Comparison of ENCODE assay signal across 8 mouse cellular contexts in the genomic region with DNA sequence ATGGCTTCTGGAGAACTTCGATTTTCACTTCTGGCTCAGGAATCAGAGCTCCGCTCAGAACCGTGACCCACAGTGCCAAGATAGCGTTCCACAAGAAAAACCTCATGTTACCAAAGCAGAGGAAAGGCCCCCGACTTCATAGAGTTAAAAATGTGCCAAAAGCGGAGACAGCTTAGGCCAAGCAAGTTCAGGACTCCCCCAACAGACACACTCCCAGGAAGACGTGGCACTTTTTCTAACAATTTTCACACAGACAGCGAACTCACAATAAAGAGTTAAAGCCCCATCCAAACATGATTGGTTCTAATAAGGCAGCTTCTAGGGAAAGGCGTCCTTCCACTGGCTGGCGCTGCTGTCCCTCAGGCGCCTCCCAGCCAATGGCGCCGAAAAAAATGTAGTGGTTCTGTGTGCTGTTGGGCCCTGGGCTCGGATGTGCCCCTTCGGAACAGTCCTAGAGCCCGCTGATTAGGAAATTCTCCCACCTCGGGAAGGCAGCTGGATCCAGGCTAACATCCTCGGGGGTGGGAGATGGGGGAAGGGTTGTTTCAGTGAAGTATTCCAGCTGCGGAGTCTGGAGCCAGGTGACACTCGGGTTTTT. TPM values are rescaled to one million over a fixed set of nuclear protein-coding genes. Genes with fewer than 3 reads are reported as not detected.
DNase-seq lines count a peak whose midpoint lies in the region; ATAC-seq and TF ChIP-seq lines count a peak whose summit lies in the region.

No protein-coding gene starts in this region.

- H3K4me1 ChIP-seq in cerebellum, adult 2 months (ENCODE audit: control insufficient read depth, insufficient read depth, low read length): peaks cover 6% of the 10 kb centered on the region; the same call in 1 of the 2 replicates
- peaks cover 22% of the 10 kb centered on the region for H3K4me1 ChIP-seq in forebrain, postnatal 0 days (ENCODE audit: insufficient read depth)
- peaks cover 7% of the 10 kb centered on the region for H3K4me1 ChIP-seq in lung, adult 2 months (ENCODE audit: control insufficient read depth, insufficient read depth, low read length)
- H3K4me1 ChIP-seq in neural tube, embryonic 15.5 days: peaks cover 48% of the 10 kb centered on the region

- peak; percentile 95 for ATAC-seq in forebrain, postnatal 0 days
- peak; percentile 92 for ATAC-seq in neural tube, embryonic 15.5 days (ENCODE audit: low FRiP score)

- WGBS in cerebellum, adult 2 months: under 1% methylated on average over 20 of the region's 20 CpGs
- WGBS in forebrain, postnatal 0 days: under 1% methylated on average over 20 of the region's 20 CpGs
- under 1% methylated on average over 20 of the region's 20 CpGs for WGBS in lung, adult 2 months
- WGBS in neural tube, embryonic 15.5 days: under 1% methylated on average over 20 of the region's 20 CpGs

- DNase-seq in MEL-GATA-1-ER (ENCODE audit: extremely low read depth, low read depth): peak; percentile 90
- DNase-seq in cerebellum, adult 2 months: peak; percentile 94 to 98
- peak; percentile 94 for DNase-seq in forebrain, postnatal 0 days
- peak; percentile 90 to 92 for DNase-seq in heart, postnatal 36 days
- peak; percentile 91 to 95 for DNase-seq in layer of hippocampus, adult 2 months (ENCODE audit: low spot score in 2 of 2)
- peak; percentile 91 for DNase-seq in lung, adult 2 months
- DNase-seq in testis, postnatal 10 days (ENCODE audit: low spot score): peak; percentile 92

- no peak for TF ChIP-seq CTCF in cerebellum, adult 2 months (IDR thresholded peaks at IDR 0.05; ENCODE audit: borderline replicate concordance, insufficient read depth, low read depth, low read length)
- no peak; the same call in 1 of the 2 replicates for TF ChIP-seq CTCF in forebrain, postnatal 0 days (IDR thresholded peaks at IDR 0.05; ENCODE audit: low read depth)
- TF ChIP-seq CTCF in layer of hippocampus, adult 2 months (conservative IDR thresholded peaks at IDR 0.05): peak; percentile 28
- no peak for TF ChIP-seq CTCF in lung, adult 2 months (IDR thresholded peaks at IDR 0.05; ENCODE audit: insufficient read depth, low read length)

- H3K27me3 ChIP-seq in cerebellum, adult 2 months (ENCODE audit: control insufficient read depth, insufficient read depth, low read length): no peaks in the 10 kb centered on the region
- H3K27me3 ChIP-seq in forebrain, postnatal 0 days (ENCODE audit: insufficient read depth, low read length): no peaks in the 10 kb centered on the region
- H3K27me3 ChIP-seq in neural tube, embryonic 15.5 days (replicated peaks): no peaks in the 10 kb centered on the region

- peak overlapping the region; percentile 79 for H3K4me2 ChIP-seq in forebrain, postnatal 0 days (ENCODE audit: low read depth)
- H3K4me2 ChIP-seq in neural tube, embryonic 15.5 days: peak overlapping the region; percentile 84

- H3K36me3 ChIP-seq in forebrain, postnatal 0 days (ENCODE audit: insufficient read depth): no peaks in the 10 kb centered on the region
- H3K36me3 ChIP-seq in neural tube, embryonic 15.5 days: no peaks in the 10 kb centered on the region

- peak overlapping the region; percentile 96 for H3K4me3 ChIP-seq in cerebellum, adult 2 months (replicated peaks; ENCODE audit: insufficient read depth, low read depth, low read length)
- H3K4me3 ChIP-seq in forebrain, postnatal 0 days (ENCODE audit: low read depth, low read length): peak overlapping the region; percentile 66
- H3K4me3 ChIP-seq in layer of hippocampus, adult 2 months: peak overlapping the region; percentile 70
- H3K4me3 ChIP-seq in lung, adult 2 months (replicated peaks; ENCODE audit: extremely low read depth, low read depth, low read length): peak overlapping the region; percentile 77
- peak overlapping the region; percentile 64 for H3K4me3 ChIP-seq in neural tube, embryonic 15.5 days (replicated peaks)

- peak; percentile 58; the same call in 1 of the 2 replicates for TF ChIP-seq POLR2A in cerebellum, adult 2 months (IDR thresholded peaks at IDR 0.05; ENCODE audit: borderline replicate concordance, insufficient read depth, low read length)
- peak; percentile 42; the same call in 1 of the 2 replicates for TF ChIP-seq POLR2A in lung, adult 2 months (IDR thresholded peaks at IDR 0.05; ENCODE audit: borderline replicate concordance, extremely low read depth, low read depth, low read length)

- peak overlapping the region; percentile 60 for H3K9ac ChIP-seq in forebrain, postnatal 0 days
- peak overlapping the region; percentile 64 for H3K9ac ChIP-seq in neural tube, embryonic 15.5 days (replicated peaks)

- peak overlapping the region; percentile 80 for H3K27ac ChIP-seq in cerebellum, adult 2 months (ENCODE audit: insufficient read depth, low read length)
- peak overlapping the region; percentile 70; the same call in 1 of the 2 replicates for H3K27ac ChIP-seq in forebrain, postnatal 0 days (ENCODE audit: low read depth, low read length)
- peak overlapping the region; percentile 87 for H3K27ac ChIP-seq in layer of hippocampus, adult 2 months
- H3K27ac ChIP-seq in neural tube, embryonic 15.5 days (replicated peaks): peak overlapping the region; percentile 84

- H3K9me3 ChIP-seq in forebrain, postnatal 0 days (ENCODE audit: low read length): no peaks in the 10 kb centered on the region
- H3K9me3 ChIP-seq in neural tube, embryonic 15.5 days (replicated peaks): no peaks in the 10 kb centered on the region

- intact Hi-C loops in heart, postnatal 36 days (cut with DNase I): no loop called here

RNA-seq across cellular contexts. Expression of a gene that starts 1.9 kb away (rescaled TPM):
- 11.8 and 12.1 TPM in 2 replicates for polyA plus RNA-seq in cerebellum, adult 2 months (2012; rRNA removed)
- 14.8 and 19.3 TPM in 2 replicates for total RNA-seq in forebrain, postnatal 0 days (2014; rRNA removed)
- 4.5 and 4.7 TPM in 2 replicates for polyA plus RNA-seq in forebrain, postnatal 0 days (2015; fragmentation: Nextera tagmentation; extraction: Ambion mirVana)
- total RNA-seq in heart, postnatal 36 days (2021): 1 to 10 TPM; 8.7 to 9.3 TPM
- total RNA-seq in layer of hippocampus, adult 2 months (2021): 10 to 100 TPM; 10.8 to 13.4 TPM
- polyA plus RNA-seq in lung, adult 2 months (2012; rRNA removed): 3.6 and 4.5 TPM in 2 replicates
- polyA plus RNA-seq in neural tube, embryonic 15.5 days (2015; fragmentation: Nextera tagmentation; extraction: Ambion mirVana): 6.7 and 8.0 TPM in 2 replicates

RNA-seq across cellular contexts. Expression of a gene that starts 4.1 kb away (rescaled TPM):
- 14.8 and 15.7 TPM in 2 replicates for polyA plus RNA-seq in cerebellum, adult 2 months (2012; rRNA removed)
- 5.2 and 9.6 TPM in 2 replicates for total RNA-seq in forebrain, postnatal 0 days (2014; rRNA removed)
- 4.1 and 4.5 TPM in 2 replicates for polyA plus RNA-seq in forebrain, postnatal 0 days (2015; fragmentation: Nextera tagmentation; extraction: Ambion mirVana)
- total RNA-seq in heart, postnatal 36 days (2021): 1 to 10 TPM; 7.4 to 9.4 TPM
- 10 to 100 TPM; 13.1 to 14.6 TPM for total RNA-seq in layer of hippocampus, adult 2 months (2021)
- polyA plus RNA-seq in lung, adult 2 months (2012; rRNA removed): 4.1 and 6.1 TPM in 2 replicates
- 12.5 and 14.0 TPM in 2 replicates for polyA plus RNA-seq in neural tube, embryonic 15.5 days (2015; fragmentation: Nextera tagmentation; extraction: Ambion mirVana)

RNA-seq across cellular contexts. Expression of a gene that starts 26.7 kb away (rescaled TPM):
- 132 and 145 TPM in 2 replicates for polyA plus RNA-seq in cerebellum, adult 2 months (2012; rRNA removed)
- 189 and 195 TPM in 2 replicates for total RNA-seq in forebrain, postnatal 0 days (2014; rRNA removed)
- 95.5 and 122 TPM in 2 replicates for polyA plus RNA-seq in forebrain, postnatal 0 days (2015; fragmentation: Nextera tagmentation; extraction: Ambion mirVana)
- 10 to 100 TPM; 10.3 to 13.0 TPM for total RNA-seq in heart, postnatal 36 days (2021)
- total RNA-seq in layer of hippocampus, adult 2 months (2021): 10 to 100 TPM; 98.2 to 98.3 TPM
- polyA plus RNA-seq in lung, adult 2 months (2012; rRNA removed): 9.5 and 12.7 TPM in 2 replicates
- 85.9 and 98.3 TPM in 2 replicates for polyA plus RNA-seq in neural tube, embryonic 15.5 days (2015; fragmentation: Nextera tagmentation; extraction: Ambion mirVana)

Comparison
In these comparisons a context has a peak if more than half of its experiments do, and no peak if none do; other contexts are left out.
1. Peak in every context shown above with its lines: DNase-seq, ATAC-seq, H3K4me3 ChIP-seq and H3K27ac ChIP-seq.